Mouse (Mus musculus) left cerebral cortex, postnatal 14 days (tissue): ENCODE data around the gene Lgals4. TPM values are rescaled to one million over a fixed set of nuclear protein-coding genes. Genes with fewer than 3 reads are reported as not detected.

Experiments
- DNase-seq, 2 experiments: peaks; one replicate each; pipeline ENCODE4 v3.0.0; 2021 to 2022; ENCODE audit warnings: low spot score in 2 of 2, mixed read lengths in 1 of 2
- intact Hi-C: fragments of 180-260 bp; cut with DNase I; formaldehyde crosslinking; loops from one replicate; pipeline ENCODE4 v1.15.1; 2025
- total RNA-seq, 2 experiments: library from RNA; stranded (reverse); gene quantifications; 2 replicates each; pipeline ENCODE4 v1.2.3; 2021

The Lgals4 gene
- total RNA-seq, 2 experiments from 2014 or later = 2.6 TPM

GRCm38 (mm10) chr7:28806869-28807268 lies 26.8 kb upstream of the Lgals4 start:
- DNase-seq = no peak
- intact Hi-C loops = no loop called here

- intact Hi-C loops = no loop called here
- DNase-seq = peak in 1 of 2 experiments; percentile 29
These were observed 25.9 kb upstream of the Lgals4 start for GRCm38 (mm10) chr7:28807641-28808220.

GRCm38 (mm10) chr7:28808221-28808941 lies 25.3 kb upstream of the Lgals4 start, which contains the start of gene Hnrnpl:
TSS of gene Hnrnpl (plus strand) at chr7:28808541.
- intact Hi-C loops = no loop called here
- no peak for DNase-seq

GRCm38 (mm10) chr7:28808957-28809393 lies 24.7 kb upstream of the Lgals4 start:
- intact Hi-C loops = no loop called here
- DNase-seq = peak; percentile 95 to 96

- peak; percentile 61 to 77 for DNase-seq
- intact Hi-C loops = no loop called here
These were observed 24.1 kb upstream of the Lgals4 start for GRCm38 (mm10) chr7:28809401-28810089.

- DNase-seq = peak; percentile 98 to 100
- intact Hi-C loops = no loop called here
These were observed 23.3 kb upstream of the Lgals4 start for GRCm38 (mm10) chr7:28810107-28811066.

GRCm38 (mm10) chr7:28811228-28811627 lies 22.4 kb upstream of the Lgals4 start:
- DNase-seq = peak; percentile 92 to 93
- intact Hi-C loops = no loop called here

GRCm38 (mm10) chr7:28811640-28812275 lies 21.9 kb upstream of the Lgals4 start:
- intact Hi-C loops = no loop called here

GRCm38 (mm10) chr7:28812436-28812835 lies 21.2 kb upstream of the Lgals4 start:
- peak in 1 of 2 experiments; percentile 7 for DNase-seq
- intact Hi-C loops = no loop called here

More at GRCm38 (mm10) chr7:28811640-28812275, 21.9 kb upstream of the Lgals4 start:
- peak in 1 of 2 experiments; percentile 2 for DNase-seq

GRCm38 (mm10) chr7:28812949-28813348 lies 20.7 kb upstream of the Lgals4 start:
- intact Hi-C loops = no loop called here
- DNase-seq = no peak

GRCm38 (mm10) chr7:28814306-28815034 lies 19.2 kb upstream of the Lgals4 start:
- intact Hi-C loops = loop anchor here (5.0 kb wide), 1 partner anchor 83 kb away; no protein-coding TSS in a partner anchor
- peak in 1 of 2 experiments; percentile 2 for DNase-seq

- intact Hi-C loops = loop anchor here (5.0 kb wide), 1 partner anchor 82 kb away; no protein-coding TSS in a partner anchor
- DNase-seq = no peak
These were observed 18.4 kb upstream of the Lgals4 start for GRCm38 (mm10) chr7:28815230-28815629.

- intact Hi-C loops = loop anchor here (5.0 kb wide), 1 partner anchor 81 kb away; no protein-coding TSS in a partner anchor
- no peak for DNase-seq
These were observed 17.5 kb upstream of the Lgals4 start for GRCm38 (mm10) chr7:28816201-28816600.

GRCm38 (mm10) chr7:28816920-28817319 lies 16.7 kb upstream of the Lgals4 start:
- DNase-seq = no peak

GRCm38 (mm10) chr7:28817524-28817923 lies 16.1 kb upstream of the Lgals4 start:
- DNase-seq = no peak
- intact Hi-C loops = loop anchor here (5.0 kb wide), 1 partner anchor 80 kb away; no protein-coding TSS in a partner anchor

More at GRCm38 (mm10) chr7:28816920-28817319, 16.7 kb upstream of the Lgals4 start:
- intact Hi-C loops = loop anchor here (5.0 kb wide), 1 partner anchor 80 kb away; no protein-coding TSS in a partner anchor

GRCm38 (mm10) chr7:28817957-28818356 lies 15.7 kb upstream of the Lgals4 start:
- no peak for DNase-seq
- intact Hi-C loops = loop anchor here (5.0 kb wide), 1 partner anchor 79 kb away; no protein-coding TSS in a partner anchor

- intact Hi-C loops = loop anchor here (5.0 kb wide), 1 partner anchor 79 kb away; no protein-coding TSS in a partner anchor
- DNase-seq = no peak
These were observed 15.2 kb upstream of the Lgals4 start for GRCm38 (mm10) chr7:28818436-28818835.
